Mouse (Mus musculus): ENCODE measurements at regions not wholly inside any gene's neighbourhood (a gene's known extent, or its start where the extent isn't known, plus 50 kb on each side); places are given as distances from the start of the nearest gene placed in this dataset.

DNA sequence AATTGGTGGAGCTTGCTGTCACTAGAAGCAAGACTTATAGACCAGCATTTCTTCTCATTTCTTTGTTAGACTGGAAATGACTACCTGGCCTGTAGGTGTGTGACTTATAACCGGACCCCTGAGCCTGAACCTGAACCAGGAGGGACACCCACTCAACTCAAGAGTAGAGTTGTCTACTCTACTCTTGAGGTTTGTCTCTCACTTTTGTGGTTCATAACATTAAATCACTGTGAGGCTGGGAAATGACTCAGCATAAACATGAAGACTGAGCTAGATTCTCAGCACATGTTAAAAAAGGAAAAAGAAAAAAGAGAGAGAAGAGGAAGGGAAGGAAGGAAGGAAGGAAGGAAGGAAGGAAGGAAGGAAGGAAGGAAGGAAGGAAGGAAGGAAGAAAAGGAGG is 92.8 kb upstream of the Far2 start:
- H3K27ac ChIP-seq (replicated peaks; ENCODE audit: low read depth, low read length), result no peak overlapping the region
- DNase-seq (ENCODE audit: low spot score), result no peak
- no peaks in the 10 kb centered on the region for H3K4me1 ChIP-seq (ENCODE audit: control insufficient read depth, insufficient read depth, low read length)

GRCm38 (mm10) chr6:147954967-147955830 is 91.9 kb upstream of the Far2 start:
- H3K36me3 ChIP-seq (replicated peaks; ENCODE audit: control insufficient read depth, insufficient read depth, low read depth, low read length), result no peaks in the 10 kb centered on the region
- H3K27me3 ChIP-seq (ENCODE audit: control insufficient read depth, insufficient read depth, low read length), result no peaks in the 10 kb centered on the region
- no peak overlapping the region for H3K27ac ChIP-seq (replicated peaks; ENCODE audit: low read depth, low read length)
- WGBS, result 66% methylated on average over 6 of the region's 7 CpGs
- H3K9ac ChIP-seq (replicated peaks; ENCODE audit: low read length), result no peak overlapping the region
- no peak overlapping the region for H3K4me2 ChIP-seq (ENCODE audit: low read depth, low read length)
- H3K4me3 ChIP-seq (ENCODE audit: low read depth, low read length), result no peak overlapping the region
- peak; percentile 33 for DNase-seq (ENCODE audit: low spot score)
- ATAC-seq (replicated peaks; ENCODE audit: insufficient number of reproducible peaks, low FRiP score, low TSS enrichment, low read depth), result no peak
- no peaks in the 10 kb centered on the region for H3K9me3 ChIP-seq (replicated peaks; ENCODE audit: control insufficient read depth, low read length)
- no peaks in the 10 kb centered on the region for H3K4me1 ChIP-seq (ENCODE audit: control insufficient read depth, insufficient read depth, low read length)

More for the DNA sequence above, 92.8 kb upstream of the Far2 start:
- H3K36me3 ChIP-seq (replicated peaks; ENCODE audit: control insufficient read depth, insufficient read depth, low read depth, low read length), result no peaks in the 10 kb centered on the region
- no peak overlapping the region for H3K4me2 ChIP-seq (ENCODE audit: low read depth, low read length)
- 89% methylated on average over 1 of the region's 1 CpGs for WGBS
- H3K27me3 ChIP-seq (ENCODE audit: control insufficient read depth, insufficient read depth, low read length), result no peaks in the 10 kb centered on the region
- H3K9me3 ChIP-seq (replicated peaks; ENCODE audit: control insufficient read depth, low read length), result no peaks in the 10 kb centered on the region
- H3K9ac ChIP-seq (replicated peaks; ENCODE audit: low read length), result no peak overlapping the region
- H3K4me3 ChIP-seq (ENCODE audit: low read depth, low read length), result no peak overlapping the region
- ATAC-seq (replicated peaks; ENCODE audit: insufficient number of reproducible peaks, low FRiP score, low TSS enrichment, low read depth), result no peak

- DNase-seq (ENCODE audit: low spot score) (no peak), ATAC-seq (replicated peaks; ENCODE audit: insufficient number of reproducible peaks, low FRiP score, low TSS enrichment, low read depth) (no peak)
- H3K4me2 ChIP-seq (ENCODE audit: low read depth, low read length), result no peak overlapping the region
- H3K4me3 ChIP-seq (ENCODE audit: low read depth, low read length), result no peak overlapping the region
- no peaks in the 10 kb centered on the region for H3K27me3 ChIP-seq (ENCODE audit: control insufficient read depth, insufficient read depth, low read length)
- no peak overlapping the region for H3K9ac ChIP-seq (replicated peaks; ENCODE audit: low read length)
- no peaks in the 10 kb centered on the region for H3K36me3 ChIP-seq (replicated peaks; ENCODE audit: control insufficient read depth, insufficient read depth, low read depth, low read length)
- H3K27ac ChIP-seq (replicated peaks; ENCODE audit: low read depth, low read length), result no peak overlapping the region
- 83% methylated on average over 4 of the region's 4 CpGs for WGBS
- H3K4me1 ChIP-seq (ENCODE audit: control insufficient read depth, insufficient read depth, low read length), result no peaks in the 10 kb centered on the region
- no peaks in the 10 kb centered on the region for H3K9me3 ChIP-seq (replicated peaks; ENCODE audit: control insufficient read depth, low read length)
These were observed 82.3 kb upstream of the Far2 start for GRCm38 (mm10) chr6:147964739-147965138.

GRCm38 (mm10) chr6:147970162-147970608 is 76.9 kb upstream of the Far2 start:
- WGBS, result 91% methylated on average over 2 of the region's 2 CpGs
- Histone ChIP-seq H3K9ac (replicated peaks; ENCODE audit: low read length) (no peak overlapping the region), H3K27me3 (ENCODE audit: control insufficient read depth, insufficient read depth, low read length) (no peaks in the 10 kb centered on the region), H3K4me1 (ENCODE audit: control insufficient read depth, insufficient read depth, low read length) (no peaks in the 10 kb centered on the region), H3K4me2 (ENCODE audit: low read depth, low read length) (no peak overlapping the region), H3K27ac (replicated peaks; ENCODE audit: low read depth, low read length) (no peak overlapping the region), H3K36me3 (replicated peaks; ENCODE audit: control insufficient read depth, insufficient read depth, low read depth, low read length) (no peaks in the 10 kb centered on the region), H3K4me3 (ENCODE audit: low read depth, low read length) (no peak overlapping the region), H3K9me3 (replicated peaks; ENCODE audit: control insufficient read depth, low read length) (no peaks in the 10 kb centered on the region)
- ATAC-seq (replicated peaks; ENCODE audit: insufficient number of reproducible peaks, low FRiP score, low TSS enrichment, low read depth) (no peak), DNase-seq (ENCODE audit: low spot score) (no peak)

- H3K9me3 ChIP-seq (replicated peaks; ENCODE audit: control insufficient read depth, low read length), result no peaks in the 10 kb centered on the region
- H3K9ac ChIP-seq (replicated peaks; ENCODE audit: low read length), result no peak overlapping the region
- no peak overlapping the region for H3K4me3 ChIP-seq (ENCODE audit: low read depth, low read length)
- H3K27me3 ChIP-seq (ENCODE audit: control insufficient read depth, insufficient read depth, low read length), result no peaks in the 10 kb centered on the region
- 21% methylated on average over 1 of the region's 1 CpGs for WGBS
- H3K27ac ChIP-seq (replicated peaks; ENCODE audit: low read depth, low read length), result no peak overlapping the region
- DNase-seq (ENCODE audit: low spot score), result no peak
- no peak for ATAC-seq (replicated peaks; ENCODE audit: insufficient number of reproducible peaks, low FRiP score, low TSS enrichment, low read depth)
- H3K4me1 ChIP-seq (ENCODE audit: control insufficient read depth, insufficient read depth, low read length), result no peaks in the 10 kb centered on the region
- H3K36me3 ChIP-seq (replicated peaks; ENCODE audit: control insufficient read depth, insufficient read depth, low read depth, low read length), result no peaks in the 10 kb centered on the region
- no peak overlapping the region for H3K4me2 ChIP-seq (ENCODE audit: low read depth, low read length)
These were observed 74.5 kb upstream of the Far2 start for GRCm38 (mm10) chr6:147972552-147972951.

GRCm38 (mm10) chr6:147973059-147973458 is 74.0 kb upstream of the Far2 start:
- Histone ChIP-seq H3K9me3 (replicated peaks; ENCODE audit: control insufficient read depth, low read length) (no peaks in the 10 kb centered on the region), H3K4me2 (ENCODE audit: low read depth, low read length) (no peak overlapping the region), H3K9ac (replicated peaks; ENCODE audit: low read length) (no peak overlapping the region), H3K4me3 (ENCODE audit: low read depth, low read length) (no peak overlapping the region), H3K27ac (replicated peaks; ENCODE audit: low read depth, low read length) (no peak overlapping the region), H3K4me1 (ENCODE audit: control insufficient read depth, insufficient read depth, low read length) (no peaks in the 10 kb centered on the region), H3K27me3 (ENCODE audit: control insufficient read depth, insufficient read depth, low read length) (no peaks in the 10 kb centered on the region), H3K36me3 (replicated peaks; ENCODE audit: control insufficient read depth, insufficient read depth, low read depth, low read length) (no peaks in the 10 kb centered on the region)
- WGBS, result 78% methylated on average over 2 of the region's 2 CpGs
- ATAC-seq (replicated peaks; ENCODE audit: insufficient number of reproducible peaks, low FRiP score, low TSS enrichment, low read depth), result no peak
- DNase-seq (ENCODE audit: low spot score), result no peak

DNA sequence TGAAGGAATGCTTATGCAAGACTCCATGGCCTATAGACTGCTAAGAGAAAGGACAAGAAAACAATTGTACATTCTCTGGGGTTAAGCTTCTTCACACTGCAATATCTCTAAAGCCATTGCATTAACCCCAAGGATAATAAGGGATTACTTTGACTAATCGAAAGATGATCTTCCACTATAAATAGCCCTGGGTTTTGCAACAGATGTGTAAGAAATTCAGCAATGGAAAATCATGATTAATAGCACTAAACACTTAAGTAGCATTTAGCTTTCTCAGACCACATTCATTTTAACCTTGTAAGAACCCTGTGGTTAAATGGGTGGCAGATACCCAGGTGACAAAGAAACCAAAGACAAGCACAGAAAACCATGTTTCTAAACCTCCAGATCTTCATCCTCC is 71.1 kb upstream of the Far2 start:
- no peak for DNase-seq (ENCODE audit: low spot score)
- WGBS, result 88% methylated on average over 1 of the region's 1 CpGs
- Histone ChIP-seq H3K4me1 (ENCODE audit: control insufficient read depth, insufficient read depth, low read length) (no peaks in the 10 kb centered on the region), H3K27me3 (ENCODE audit: control insufficient read depth, insufficient read depth, low read length) (no peaks in the 10 kb centered on the region), H3K9me3 (replicated peaks; ENCODE audit: control insufficient read depth, low read length) (no peaks in the 10 kb centered on the region), H3K36me3 (replicated peaks; ENCODE audit: control insufficient read depth, insufficient read depth, low read depth, low read length) (no peaks in the 10 kb centered on the region), H3K9ac (replicated peaks; ENCODE audit: low read length) (no peak overlapping the region), H3K27ac (replicated peaks; ENCODE audit: low read depth, low read length) (no peak overlapping the region), H3K4me2 (ENCODE audit: low read depth, low read length) (no peak overlapping the region), H3K4me3 (ENCODE audit: low read depth, low read length) (no peak overlapping the region)
- ATAC-seq (replicated peaks; ENCODE audit: insufficient number of reproducible peaks, low FRiP score, low TSS enrichment, low read depth), result no peak

- Histone ChIP-seq H3K36me3 (replicated peaks; ENCODE audit: control insufficient read depth, insufficient read depth, low read depth, low read length) (no peaks in the 10 kb centered on the region), H3K4me2 (ENCODE audit: low read depth, low read length) (no peak overlapping the region), H3K9ac (replicated peaks; ENCODE audit: low read length) (no peak overlapping the region), H3K4me3 (ENCODE audit: low read depth, low read length) (no peak overlapping the region), H3K4me1 (ENCODE audit: control insufficient read depth, insufficient read depth, low read length) (no peaks in the 10 kb centered on the region), H3K9me3 (replicated peaks; ENCODE audit: control insufficient read depth, low read length) (no peaks in the 10 kb centered on the region), H3K27me3 (ENCODE audit: control insufficient read depth, insufficient read depth, low read length) (no peaks in the 10 kb centered on the region), H3K27ac (replicated peaks; ENCODE audit: low read depth, low read length) (no peak overlapping the region)
- no peak for ATAC-seq (replicated peaks; ENCODE audit: insufficient number of reproducible peaks, low FRiP score, low TSS enrichment, low read depth)
- WGBS, result 37% methylated on average over 4 of the region's 4 CpGs
- no peak for DNase-seq (ENCODE audit: low spot score)
These were observed 57.7 kb upstream of the Far2 start for GRCm38 (mm10) chr6:147989381-147989780.

All from embryonic facial prominence, embryonic 11.5 days (tissue).